Mouse (Mus musculus) small intestine, adult 2 months (tissue): ENCODE measurements around the gene Fpr3.

Experiments
- CTCF ChIP-seq: fragments of 200-500 bp; IDR thresholded peaks from 2 replicates; pipeline ENCODE4 v1.5.1; 2012; ENCODE audit warnings: low read depth, mild to moderate bottlenecking, control low read depth, inconsistent platforms, low read length, moderate library complexity, mixed read lengths; ENCODE audit not compliant: insufficient replicate concordance, insufficient read length; ENCODE audit errors: extremely low read depth
- POLR2A ChIP-seq: fragments of 200-500 bp; IDR thresholded peaks from 2 replicates; pipeline ENCODE4 v1.6.1; 2012; ENCODE audit warnings: low read depth, mild to moderate bottlenecking, control low read depth, inconsistent platforms, low read length, moderate library complexity

DNA sequence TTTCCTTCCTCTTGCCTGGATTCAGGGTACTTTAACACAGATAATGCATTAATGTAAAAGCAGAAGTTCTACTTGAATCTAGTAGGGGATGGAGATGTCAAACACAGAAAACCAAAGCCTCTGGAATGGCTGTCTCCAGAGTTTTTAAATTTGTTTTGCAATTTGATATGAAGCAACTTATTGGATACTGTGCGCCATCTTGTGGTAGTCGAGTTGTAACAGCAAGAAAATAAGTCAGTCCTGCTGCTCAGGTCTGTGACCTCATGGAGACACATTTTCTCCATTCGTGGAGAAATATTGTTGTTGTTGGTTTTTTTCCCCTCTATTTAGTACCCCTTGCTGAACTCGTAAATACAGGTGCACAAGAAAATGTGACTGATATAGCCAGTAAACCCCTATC lies 8.4 kb downstream of the Fpr3 start:
- TF ChIP-seq CTCF (no peak), POLR2A (no peak)
